Mouse (Mus musculus): ENCODE results near the gene Mrc2. TPM values are rescaled to one million over a fixed set of nuclear protein-coding genes. Genes with fewer than 3 reads are reported as not detected.

Mrc2 gene
- total and polyA plus RNA-seq, 3 experiments, result not detected

- peaks cover 0 to 2% of the 10 kb centered on the region in 2 experiments; a peak in 2 of 4 replicates for H3K27me3 ChIP-seq (ENCODE audit: control insufficient read depth in 1 of 2, insufficient read depth in 2 of 2, low read length in 2 of 2)
- no peak overlapping the region for H3K27ac ChIP-seq (ENCODE audit: control insufficient read depth, low read depth, low read length)
Measured at GRCm38 (mm10) chr11:105350643-105351042, 58.2 kb downstream of the Mrc2 start.

GRCm38 (mm10) chr11:105352152-105352551 is 59.7 kb downstream of the Mrc2 start:
- peaks cover 2 to 17% of the 10 kb centered on the region in 2 experiments; a peak in 2 of 4 replicates for H3K27me3 ChIP-seq (ENCODE audit: control insufficient read depth in 1 of 2, insufficient read depth in 2 of 2, low read length in 2 of 2)
- no peaks in the 10 kb centered on the region for H3K9me3 ChIP-seq (replicated peaks; ENCODE audit: insufficient read depth, low read length)
- no peak for DNase-seq (ENCODE audit: low read depth, low spot score)
- H3K4me3 ChIP-seq (ENCODE audit: control insufficient read depth in 1 of 2, insufficient read depth in 1 of 2, low read depth in 2 of 2, low read length in 2 of 2), result no peak overlapping the region
- TF ChIP-seq MAZ (IDR thresholded peaks at IDR 0.05; ENCODE audit: low read depth, low read length) (no peak), ETS1 (IDR thresholded peaks at IDR 0.05; ENCODE audit: low read depth, low read length) (no peak), ZMIZ1 (IDR thresholded peaks at IDR 0.05; ENCODE audit: low read depth, low read length) (no peak), POLR2A (IDR thresholded peaks at IDR 0.05; ENCODE audit: control insufficient read depth in 1 of 2, insufficient read depth in 1 of 2, low read depth in 1 of 2, low read length in 2 of 2, poor library complexity in 1 of 2) (no peak), POLR2AphosphoS5 (IDR thresholded peaks at IDR 0.05; ENCODE audit: borderline replicate concordance, low read depth, low read length) (no peak), MAFK (IDR thresholded peaks at IDR 0.05; ENCODE audit: borderline replicate concordance, low read depth, low read length) (no peak), GATA1 (IDR thresholded peaks at IDR 0.05; ENCODE audit: low read depth, low read length) (no peak), MYB (IDR thresholded peaks at IDR 0.05; ENCODE audit: low read depth, low read length) (no peak), GABPA (IDR thresholded peaks at IDR 0.05; ENCODE audit: low read depth, low read length) (no peak), BHLHE40 (IDR thresholded peaks at IDR 0.05; ENCODE audit: borderline replicate concordance, low read depth, low read length) (no peak), NRF1 (IDR thresholded peaks at IDR 0.05; ENCODE audit: insufficient read depth, low read depth, low read length, poor library complexity, severe bottlenecking) (no peak), CTCF (IDR thresholded peaks at IDR 0.05 in 2 of 3, conservative IDR thresholded peaks at IDR 0.05 in 1 of 3; ENCODE audit: control insufficient read depth in 1 of 3, insufficient read depth in 1 of 3, low read depth in 2 of 3, low read length in 3 of 3, poor library complexity in 1 of 3, severe bottlenecking in 1 of 3) (no peak)
- no peak overlapping the region for H3K27ac ChIP-seq (ENCODE audit: control insufficient read depth, low read depth, low read length)
- no peak overlapping the region for H3K9ac ChIP-seq (ENCODE audit: control insufficient read depth, low read depth, low read length, poor library complexity, severe bottlenecking)
- H3K36me3 ChIP-seq (ENCODE audit: control insufficient read depth in 1 of 2, insufficient read depth in 2 of 2, low read length in 2 of 2), result no peaks in the 10 kb centered on the region
- no peaks in the 10 kb centered on the region for H3K79me2 ChIP-seq (ENCODE audit: control insufficient read depth, insufficient read depth, low read length, poor library complexity)
- H3K4me1 ChIP-seq (ENCODE audit: control insufficient read depth in 1 of 2, insufficient read depth in 2 of 2, low read length in 2 of 2), result no peaks in the 10 kb centered on the region

More at GRCm38 (mm10) chr11:105350643-105351042, 58.2 kb downstream of the Mrc2 start:
- Histone ChIP-seq H3K4me3 (ENCODE audit: control insufficient read depth in 1 of 2, insufficient read depth in 1 of 2, low read depth in 2 of 2, low read length in 2 of 2) (no peak overlapping the region), H3K79me2 (ENCODE audit: control insufficient read depth, insufficient read depth, low read length, poor library complexity) (no peaks in the 10 kb centered on the region), H3K9me3 (replicated peaks; ENCODE audit: insufficient read depth, low read length) (no peaks in the 10 kb centered on the region), H3K36me3 (ENCODE audit: control insufficient read depth in 1 of 2, insufficient read depth in 2 of 2, low read length in 2 of 2) (no peaks in the 10 kb centered on the region), H3K4me1 (ENCODE audit: control insufficient read depth in 1 of 2, insufficient read depth in 2 of 2, low read length in 2 of 2) (no peaks in the 10 kb centered on the region), H3K9ac (ENCODE audit: control insufficient read depth, low read depth, low read length, poor library complexity, severe bottlenecking) (no peak overlapping the region)
- TF ChIP-seq CHD2 (IDR thresholded peaks at IDR 0.05; ENCODE audit: low read length) (no peak), MAX (IDR thresholded peaks at IDR 0.05; ENCODE audit: low read length) (no peak), ELF1 (IDR thresholded peaks at IDR 0.05; ENCODE audit: low read depth, low read length) (no peak), MAFK (IDR thresholded peaks at IDR 0.05; ENCODE audit: borderline replicate concordance, low read depth, low read length) (no peak), POLR2AphosphoS2 (IDR thresholded peaks at IDR 0.05; ENCODE audit: low read length) (no peak), ZKSCAN1 (IDR thresholded peaks at IDR 0.05; ENCODE audit: low read depth, low read length) (no peak), ZMIZ1 (IDR thresholded peaks at IDR 0.05; ENCODE audit: low read depth, low read length) (no peak), KAT2A (conservative IDR thresholded peaks at IDR 0.05; ENCODE audit: low read depth, low read length) (no peak), ZC3H11A (IDR thresholded peaks at IDR 0.05; ENCODE audit: low read depth, low read length) (no peak), UBTF (IDR thresholded peaks at IDR 0.05; ENCODE audit: borderline replicate concordance, insufficient read depth, low read depth, low read length) (no peak), RAD21 (IDR thresholded peaks at IDR 0.05; ENCODE audit: low read depth, low read length) (no peak), SIN3A (IDR thresholded peaks at IDR 0.05; ENCODE audit: low read length) (no peak), MYC (IDR thresholded peaks at IDR 0.05; ENCODE audit: low read depth, low read length) (no peak), NRF1 (IDR thresholded peaks at IDR 0.05; ENCODE audit: insufficient read depth, low read depth, low read length, poor library complexity, severe bottlenecking) (no peak)
- no peak for DNase-seq (ENCODE audit: low read depth, low spot score)
